Mouse (Mus musculus) neural tube, embryonic 12.5 days (tissue): ENCODE data around the gene Tlr2. TPM values are rescaled to one million over a fixed set of nuclear protein-coding genes. Genes with fewer than 3 reads are reported as not detected.

Experiments
- ATAC-seq: fragments of 200-750 bp; cut with Nextera tagmentation; 2 replicates; pipeline ENCODE4 v1.8.0; 2017; ENCODE audit warnings: low read depth, mild to moderate bottlenecking, moderate TSS enrichment, moderate library complexity; ENCODE audit not compliant: low FRiP score
- H3K27ac ChIP-seq: fragments of 300-500 bp; sonication (generic); 2 replicates; pipeline ENCODE4 v1.5.1; 2016
- H3K27me3 ChIP-seq: fragments of 300-500 bp; sonication (generic); replicated peaks from 2 replicates; pipeline ENCODE4 v1.6.1; 2016; ENCODE audit warnings: mild to moderate bottlenecking
- H3K36me3 ChIP-seq: fragments of 300-500 bp; sonication (generic); 2 replicates; pipeline ENCODE4 v1.6.1; 2016; ENCODE audit warnings: mild to moderate bottlenecking
- H3K4me1 ChIP-seq: fragments of 300-500 bp; sonication (generic); 2 replicates; pipeline ENCODE4 v1.6.1; 2016
- H3K4me2 ChIP-seq: fragments of 300-500 bp; sonication (generic); replicated peaks from 2 replicates; pipeline ENCODE4 v1.6.1; 2016; ENCODE audit warnings: mild to moderate bottlenecking
- H3K4me3 ChIP-seq: fragments of 300-500 bp; sonication (generic); 2 replicates; pipeline ENCODE4 v1.5.1; 2016
- H3K9ac ChIP-seq: fragments of 300-500 bp; sonication (generic); 2 replicates; pipeline ENCODE4 v1.6.1; 2016; ENCODE audit warnings: mild to moderate bottlenecking
- H3K9me3 ChIP-seq: fragments of 300-500 bp; sonication (generic); 2 replicates; pipeline ENCODE4 v1.6.1; 2016; ENCODE audit warnings: mild to moderate bottlenecking
- WGBS: fragments of 180-500 bp; shearing (Covaris S2); methylation state at CpG from one replicate; pipeline ENCODE4 v1.1.7; 2016; 5-methylcytosine and 5-hydroxymethylcytosine counted together
- polyA plus RNA-seq: library from polyadenylated mRNA; unstranded; fragments of >200 nt; fragmentation: Nextera tagmentation; extraction: Ambion mirVana; gene quantifications from 2 replicates; pipeline ENCODE4 v1.2.1, GENCODE M21; 2016

Gene Tlr2
- polyA plus RNA-seq, 1 experiment from 2014 or later = 1.7 TPM

DNA sequence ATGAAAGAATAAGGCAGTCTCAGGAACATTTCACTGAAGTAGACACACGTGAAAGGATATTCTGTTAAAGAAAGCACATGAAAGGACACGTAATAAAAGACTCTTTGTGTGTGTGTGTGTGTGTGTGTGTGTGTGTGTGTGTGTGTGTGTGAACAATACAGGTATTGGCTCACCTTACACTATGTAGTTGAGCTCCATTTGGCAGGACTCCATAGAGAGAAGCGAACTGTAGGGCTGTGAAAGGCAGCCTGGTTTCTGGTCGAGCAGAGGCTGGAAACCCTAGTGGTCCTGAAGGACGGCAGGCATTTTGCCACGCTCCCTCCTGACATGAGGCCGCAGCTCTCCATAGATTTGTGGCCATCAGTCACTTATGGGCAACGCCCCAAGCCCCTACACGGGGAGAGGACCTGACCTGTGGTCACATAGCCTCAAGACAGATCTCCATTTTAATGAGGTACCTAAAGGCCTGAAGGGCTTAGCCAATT is 22.5 kb upstream of the Tlr2 start:
- ATAC-seq = no peak
- no peak overlapping the region for H3K4me2 ChIP-seq
- no peaks in the 10 kb centered on the region for H3K27me3 ChIP-seq
- H3K4me1 ChIP-seq = no peaks in the 10 kb centered on the region
- no peak overlapping the region for H3K4me3 ChIP-seq
- H3K36me3 ChIP-seq = no peaks in the 10 kb centered on the region
- 84% methylated on average over 9 of the region's 9 CpGs for WGBS
- H3K27ac ChIP-seq = no peak overlapping the region
- H3K9ac ChIP-seq = no peak overlapping the region
- no peaks in the 10 kb centered on the region for H3K9me3 ChIP-seq

DNA sequence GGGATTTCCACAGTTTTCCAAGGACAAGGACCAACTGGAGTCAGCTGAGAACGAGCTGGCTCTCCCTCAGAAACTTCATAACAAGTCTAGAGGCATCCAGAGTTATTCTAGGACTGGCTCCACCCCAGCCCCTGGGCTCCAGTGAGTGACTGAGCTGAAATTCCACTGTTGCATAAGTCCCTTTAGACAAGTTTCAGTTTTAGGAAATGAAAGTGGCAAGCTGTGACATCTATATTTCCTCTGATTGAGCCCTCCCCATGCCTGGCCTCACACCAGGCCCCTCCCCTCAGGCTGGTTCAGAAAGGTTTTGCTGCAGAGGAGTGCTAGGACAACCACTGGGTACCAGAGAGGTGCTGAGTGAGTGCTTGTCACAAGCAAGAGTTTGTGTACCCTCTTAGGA is 21.4 kb upstream of the Tlr2 start:
- 54% methylated on average over 1 of the region's 1 CpGs for WGBS
- Histone ChIP-seq H3K27me3 (no peaks in the 10 kb centered on the region), H3K4me1 (no peaks in the 10 kb centered on the region), H3K9me3 (no peaks in the 10 kb centered on the region), H3K4me3 (no peak overlapping the region), H3K9ac (no peak overlapping the region), H3K36me3 (no peaks in the 10 kb centered on the region), H3K27ac (no peak overlapping the region), H3K4me2 (no peak overlapping the region)
- no peak for ATAC-seq

DNA sequence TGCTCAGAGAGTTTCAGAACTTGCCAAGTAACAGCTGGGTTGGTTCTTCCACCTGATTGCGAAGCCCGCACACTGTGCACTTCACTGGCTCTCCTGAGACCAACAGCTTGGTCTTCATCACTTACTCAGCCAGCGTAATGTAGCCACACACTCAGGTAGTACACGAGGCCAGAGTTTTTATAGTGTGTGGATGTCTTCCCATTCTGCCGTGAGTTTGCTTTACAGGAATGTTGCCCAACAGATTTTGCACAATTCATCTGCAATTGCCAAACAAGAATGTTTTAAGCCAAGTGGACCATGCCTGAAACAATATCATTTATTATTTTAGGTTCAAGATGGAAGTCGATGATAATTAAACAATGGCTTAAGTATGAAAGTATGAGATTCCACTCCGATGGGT is 18.0 kb upstream of the Tlr2 start:
- ATAC-seq = no peak
- H3K36me3 ChIP-seq = no peaks in the 10 kb centered on the region
- H3K4me1 ChIP-seq = no peaks in the 10 kb centered on the region

DNA sequence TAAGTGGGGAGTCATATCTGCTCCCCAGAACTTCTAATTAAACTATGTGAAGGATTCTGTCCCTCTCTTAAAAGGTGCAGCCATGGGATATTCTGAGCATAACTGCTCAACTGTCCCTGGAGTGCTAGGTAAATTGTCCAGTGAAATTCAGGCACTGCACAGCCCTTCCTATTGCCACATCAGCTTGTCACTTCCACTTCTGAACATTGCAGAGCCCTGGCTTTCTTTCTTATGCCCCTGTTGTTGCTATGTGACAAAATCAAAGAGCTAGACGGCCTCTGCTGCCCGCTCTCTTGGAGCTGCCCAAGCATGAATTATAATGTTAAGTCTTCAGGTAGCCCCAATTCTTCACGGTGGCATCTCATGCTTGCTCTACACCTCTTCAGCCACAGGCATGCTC is 17.5 kb upstream of the Tlr2 start:
- ATAC-seq = no peak
- Histone ChIP-seq H3K36me3 (no peaks in the 10 kb centered on the region), H3K27me3 (no peaks in the 10 kb centered on the region), H3K4me3 (no peak overlapping the region), H3K4me1 (no peaks in the 10 kb centered on the region), H3K4me2 (no peak overlapping the region), H3K27ac (no peak overlapping the region), H3K9me3 (no peaks in the 10 kb centered on the region), H3K9ac (no peak overlapping the region)
- WGBS = 83% methylated on average over 3 of the region's 3 CpGs

More for the DNA sequence above, 18.0 kb upstream of the Tlr2 start:
- H3K27me3 ChIP-seq = no peaks in the 10 kb centered on the region
- no peak overlapping the region for H3K9ac ChIP-seq
- no peaks in the 10 kb centered on the region for H3K9me3 ChIP-seq
- no peak overlapping the region for H3K27ac ChIP-seq
- no peak overlapping the region for H3K4me3 ChIP-seq
- no peak overlapping the region for H3K4me2 ChIP-seq
- 95% methylated on average over 7 of the region's 7 CpGs for WGBS

DNA sequence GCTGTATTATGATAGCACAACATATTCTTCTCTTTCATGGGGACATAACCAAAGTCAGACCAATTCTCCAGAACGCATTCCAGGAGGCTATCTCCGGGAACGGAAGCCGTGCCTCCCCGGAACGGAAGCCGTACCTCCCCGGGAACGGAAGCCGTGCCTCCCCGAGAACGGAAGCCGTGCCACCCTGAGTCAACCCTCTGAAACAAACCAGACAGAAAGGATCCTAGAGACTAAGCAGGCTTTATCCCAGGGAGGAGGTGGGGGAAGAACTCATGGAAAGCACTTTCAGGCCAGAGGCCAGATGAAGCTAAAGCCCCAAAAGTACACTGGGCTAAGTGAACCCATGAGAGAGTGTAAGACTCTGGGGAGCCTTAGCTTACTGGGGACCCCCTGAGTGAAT is 16.1 kb upstream of the Tlr2 start:
- H3K27me3 ChIP-seq = no peaks in the 10 kb centered on the region
- WGBS = 97% methylated on average over 13 of the region's 13 CpGs
- no peak overlapping the region for H3K27ac ChIP-seq
- H3K4me1 ChIP-seq = no peaks in the 10 kb centered on the region
- H3K9me3 ChIP-seq = no peaks in the 10 kb centered on the region
- no peak for ATAC-seq
- no peak overlapping the region for H3K4me2 ChIP-seq
- H3K36me3 ChIP-seq = no peaks in the 10 kb centered on the region
- H3K4me3 ChIP-seq = no peak overlapping the region
- no peak overlapping the region for H3K9ac ChIP-seq

DNA sequence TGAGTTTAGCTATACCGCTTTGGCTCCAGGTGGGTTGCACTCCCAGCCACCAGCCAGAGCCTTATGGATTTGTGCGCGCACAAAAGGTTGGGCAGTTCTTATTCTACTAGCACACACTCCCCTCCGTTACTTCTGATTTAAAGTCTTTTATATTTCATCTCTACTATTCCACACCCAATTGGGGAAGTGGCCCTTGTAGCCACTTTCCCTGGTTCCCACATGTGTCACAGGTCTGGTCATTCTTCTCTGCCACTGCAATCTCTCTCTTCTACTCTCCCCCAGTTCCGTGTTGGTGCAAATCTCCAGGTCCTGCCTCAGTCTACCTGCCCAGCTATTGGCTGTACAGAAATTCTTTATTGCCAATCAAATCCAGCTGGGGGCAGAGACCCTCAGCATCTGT is 14.1 kb upstream of the Tlr2 start:
- Histone ChIP-seq H3K27ac (no peak overlapping the region), H3K9ac (no peak overlapping the region), H3K9me3 (no peaks in the 10 kb centered on the region), H3K27me3 (no peaks in the 10 kb centered on the region), H3K4me3 (no peak overlapping the region), H3K36me3 (no peaks in the 10 kb centered on the region), H3K4me2 (no peak overlapping the region), H3K4me1 (no peaks in the 10 kb centered on the region)
- 92% methylated on average over 5 of the region's 5 CpGs for WGBS
- no peak for ATAC-seq

DNA sequence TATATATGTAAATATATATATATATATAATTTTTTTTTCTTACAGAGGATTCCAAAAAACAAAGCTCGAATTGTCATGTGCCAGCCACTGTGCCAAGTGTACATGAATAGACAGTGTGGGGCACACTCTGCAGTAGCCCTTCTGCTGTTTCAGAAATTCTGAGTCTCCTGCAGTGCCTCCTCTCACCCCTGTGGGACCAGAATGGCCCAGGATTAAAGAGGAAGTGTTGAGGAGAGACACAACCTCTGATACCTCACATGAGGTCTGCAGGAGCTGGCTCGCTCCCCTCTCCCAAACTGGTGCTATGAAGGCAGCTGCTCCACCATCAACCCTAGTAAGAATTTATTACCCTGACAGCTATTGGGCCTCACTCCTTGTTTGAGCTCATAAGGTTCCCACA is 7.8 kb upstream of the Tlr2 start:
- Histone ChIP-seq H3K4me1 (no peaks in the 10 kb centered on the region), H3K9me3 (no peaks in the 10 kb centered on the region), H3K36me3 (no peaks in the 10 kb centered on the region), H3K9ac (no peak overlapping the region), H3K4me3 (no peak overlapping the region), H3K4me2 (no peak overlapping the region), H3K27ac (no peak overlapping the region), H3K27me3 (no peaks in the 10 kb centered on the region)
- WGBS = 77% methylated on average over 2 of the region's 2 CpGs
- no peak for ATAC-seq

DNA sequence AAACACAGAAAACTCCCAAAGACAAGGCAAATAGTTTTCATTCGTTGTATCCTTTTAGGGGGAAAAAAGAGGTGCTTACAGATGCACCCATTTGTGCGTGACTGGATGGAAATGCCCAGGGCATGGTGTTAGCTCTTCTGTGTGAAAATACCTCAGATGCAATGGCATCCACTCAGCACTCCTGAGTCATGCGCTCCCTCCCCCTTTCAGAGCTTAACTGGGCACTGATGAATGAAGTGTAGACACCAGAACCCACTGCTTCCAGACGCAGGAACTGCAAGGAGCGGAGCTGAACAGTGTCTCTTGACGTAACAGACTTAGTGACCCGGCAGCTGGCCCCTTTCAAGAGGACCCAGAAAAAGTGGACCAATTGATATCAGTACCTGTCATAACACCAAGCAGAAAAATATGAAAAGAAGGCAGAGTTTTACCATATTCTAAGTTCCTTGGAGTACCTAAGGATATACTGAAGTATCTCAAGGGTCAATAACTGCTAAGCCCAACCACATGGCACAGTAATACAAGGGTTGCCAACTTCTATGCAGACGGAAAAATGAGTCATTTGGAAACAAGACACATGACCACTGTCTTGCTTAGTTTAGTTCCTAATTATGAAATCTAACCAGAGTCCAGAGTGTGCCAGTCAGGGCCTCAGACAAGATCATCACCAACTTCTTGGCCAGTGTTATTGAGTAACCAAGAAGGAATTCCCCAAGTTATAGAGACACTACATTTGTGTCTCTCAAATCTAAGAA is 3.4 kb upstream of the Tlr2 start:
- peaks cover 8% of the 10 kb centered on the region for H3K4me1 ChIP-seq
- H3K27ac ChIP-seq = no peak overlapping the region
- no peak for ATAC-seq
- H3K9ac ChIP-seq = no peak overlapping the region
- H3K9me3 ChIP-seq = no peaks in the 10 kb centered on the region
- no peaks in the 10 kb centered on the region for H3K36me3 ChIP-seq
- no peak overlapping the region for H3K4me3 ChIP-seq
- no peak overlapping the region for H3K4me2 ChIP-seq
- WGBS = 83% methylated on average over 8 of the region's 8 CpGs
- H3K27me3 ChIP-seq = 0 out of 2 replicates have a peak, but pooled peaks cover 3% of the 10 kb centered on the region

DNA sequence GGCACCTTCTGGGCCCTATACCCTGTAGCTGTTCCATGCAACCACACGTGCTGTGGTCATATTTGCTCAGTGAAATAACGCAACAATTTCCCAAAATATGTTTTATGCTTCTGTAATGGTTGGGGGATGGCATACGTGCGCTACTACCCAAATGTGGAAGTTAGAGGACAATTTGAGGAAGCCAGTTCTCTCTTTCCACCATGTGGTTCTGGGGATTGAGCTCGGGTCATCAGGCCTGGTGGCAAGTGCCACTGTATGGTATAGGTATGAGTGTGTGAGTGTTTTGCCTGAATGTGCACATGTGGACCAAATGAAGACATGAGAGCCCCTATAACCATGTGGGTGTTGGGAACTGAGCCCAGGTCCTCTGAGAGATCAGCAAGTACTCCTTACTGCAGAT is 2.1 kb downstream of the Tlr2 start:
- no peak overlapping the region for H3K4me2 ChIP-seq
- no peak overlapping the region for H3K27ac ChIP-seq
- H3K4me3 ChIP-seq = no peak overlapping the region
- no peaks in the 10 kb centered on the region for H3K36me3 ChIP-seq
- 0 out of 2 replicates have a peak, but pooled peaks cover 3% of the 10 kb centered on the region for H3K27me3 ChIP-seq
- H3K9ac ChIP-seq = no peak overlapping the region
- no peaks in the 10 kb centered on the region for H3K9me3 ChIP-seq
- 94% methylated on average over 5 of the region's 5 CpGs for WGBS
- no peak for ATAC-seq
- H3K4me1 ChIP-seq = peaks cover 8% of the 10 kb centered on the region

DNA sequence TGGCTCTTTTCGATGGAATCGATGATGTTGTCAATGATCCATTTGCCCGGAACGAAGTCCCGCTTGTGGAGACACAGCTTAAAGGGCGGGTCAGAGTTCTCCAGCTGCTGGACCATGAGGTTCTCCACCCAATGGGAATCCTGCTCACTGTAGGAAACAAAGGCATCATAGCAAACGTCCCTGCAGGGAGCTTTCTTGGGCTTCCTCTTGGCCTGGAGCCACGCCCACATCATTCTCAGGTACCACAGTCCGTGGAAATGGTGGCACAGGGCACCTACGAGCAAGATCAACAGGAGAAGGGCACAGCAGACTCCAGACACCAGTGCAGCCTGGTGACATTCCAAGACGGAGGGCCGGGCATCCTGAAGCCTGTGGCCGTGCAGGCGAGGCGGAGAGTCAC is 4.9 kb downstream of the Tlr2 start:
- Histone ChIP-seq H3K9me3 (no peaks in the 10 kb centered on the region), H3K36me3 (no peaks in the 10 kb centered on the region), H3K4me1 (peaks cover 8% of the 10 kb centered on the region), H3K4me3 (no peak overlapping the region), H3K27me3 (no peaks in the 10 kb centered on the region), H3K27ac (no peak overlapping the region), H3K4me2 (no peak overlapping the region), H3K9ac (no peak overlapping the region)
- ATAC-seq = no peak
- 84% methylated on average over 15 of the region's 15 CpGs for WGBS

DNA sequence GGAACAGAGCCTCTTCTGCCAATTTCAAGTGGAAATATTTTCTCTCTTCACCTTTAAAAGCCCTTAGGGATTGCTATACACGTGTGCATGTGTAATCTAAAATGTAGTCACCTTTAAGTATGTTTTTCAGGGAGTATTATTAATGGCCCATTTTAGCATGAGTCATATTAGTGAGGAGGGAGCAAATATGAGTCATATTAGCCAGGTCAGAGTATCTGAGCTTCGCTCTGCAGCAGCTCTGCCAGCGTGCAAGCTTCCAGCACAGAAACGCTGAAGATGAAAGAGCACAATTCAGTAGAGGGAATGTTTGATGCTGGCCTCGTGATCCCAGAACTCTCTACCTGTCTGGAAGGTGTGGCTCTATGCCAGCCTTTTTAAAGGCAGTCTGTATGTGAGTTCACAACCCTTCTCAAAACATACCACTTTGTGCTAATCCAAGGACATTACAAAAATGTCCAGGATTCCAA is 13.4 kb downstream of the Tlr2 start:
- H3K9me3 ChIP-seq = no peaks in the 10 kb centered on the region
- no peaks in the 10 kb centered on the region for H3K36me3 ChIP-seq
- no peak overlapping the region for H3K4me3 ChIP-seq
- H3K27ac ChIP-seq = no peak overlapping the region
- no peak overlapping the region for H3K4me2 ChIP-seq
- no peak overlapping the region for H3K9ac ChIP-seq
- 73% methylated on average over 5 of the region's 5 CpGs for WGBS
- no peaks in the 10 kb centered on the region for H3K4me1 ChIP-seq
- H3K27me3 ChIP-seq = no peaks in the 10 kb centered on the region
- no peak for ATAC-seq

DNA sequence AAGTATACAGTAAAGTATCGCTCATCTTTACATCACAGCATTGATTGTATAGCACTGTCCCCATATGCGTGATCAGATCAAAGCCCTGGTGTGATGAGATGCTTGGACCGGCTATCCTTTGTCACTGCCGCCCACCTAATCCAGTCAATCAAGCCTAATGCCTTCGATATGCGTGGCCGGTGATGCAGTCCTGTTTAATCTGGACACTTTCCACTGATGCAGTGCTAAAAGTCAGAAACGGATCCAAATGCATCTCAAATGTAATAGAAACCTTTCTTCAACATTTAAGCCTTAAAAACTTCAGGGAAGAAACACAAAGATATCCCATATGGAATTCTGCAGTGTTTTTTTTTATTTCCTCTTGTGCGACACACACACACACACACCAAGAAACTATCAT is 13.9 kb downstream of the Tlr2 start:
- H3K4me2 ChIP-seq = no peak overlapping the region
- no peaks in the 10 kb centered on the region for H3K27me3 ChIP-seq
- no peak for ATAC-seq
- H3K4me1 ChIP-seq = no peaks in the 10 kb centered on the region
- H3K9me3 ChIP-seq = no peaks in the 10 kb centered on the region
- no peak overlapping the region for H3K9ac ChIP-seq
- 90% methylated on average over 9 of the region's 9 CpGs for WGBS
- H3K4me3 ChIP-seq = no peak overlapping the region
- H3K27ac ChIP-seq = no peak overlapping the region
- H3K36me3 ChIP-seq = no peaks in the 10 kb centered on the region

DNA sequence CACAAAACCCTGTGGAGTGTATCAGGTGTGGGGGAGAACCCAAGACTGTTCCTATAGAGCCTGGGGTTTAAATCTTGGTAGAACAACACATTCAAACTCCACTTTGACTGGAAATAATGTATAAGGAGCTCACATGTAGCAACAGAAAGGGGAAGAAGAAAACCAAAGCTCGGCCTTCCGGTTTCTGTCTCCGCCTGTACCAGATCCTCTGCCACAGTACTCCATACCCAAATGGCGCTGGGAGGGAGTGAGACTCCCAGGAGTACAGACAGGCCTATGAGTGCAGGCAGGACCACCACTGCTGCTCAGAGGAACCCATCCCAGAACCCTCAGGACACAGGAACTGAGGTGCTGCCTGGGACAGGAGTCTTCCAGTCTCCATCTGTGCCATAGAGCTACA is 17.8 kb downstream of the Tlr2 start:
- H3K9me3 ChIP-seq = no peaks in the 10 kb centered on the region
- no peak overlapping the region for H3K4me2 ChIP-seq
- H3K4me1 ChIP-seq = no peaks in the 10 kb centered on the region
- no peaks in the 10 kb centered on the region for H3K27me3 ChIP-seq
- H3K4me3 ChIP-seq = no peak overlapping the region
- no peak overlapping the region for H3K9ac ChIP-seq
- no peak overlapping the region for H3K27ac ChIP-seq
- ATAC-seq = no peak
- H3K36me3 ChIP-seq = no peaks in the 10 kb centered on the region
- 85% methylated on average over 4 of the region's 4 CpGs for WGBS
